9 mouse cellular contexts compared by ENCODE assay signal in the genomic region with DNA sequence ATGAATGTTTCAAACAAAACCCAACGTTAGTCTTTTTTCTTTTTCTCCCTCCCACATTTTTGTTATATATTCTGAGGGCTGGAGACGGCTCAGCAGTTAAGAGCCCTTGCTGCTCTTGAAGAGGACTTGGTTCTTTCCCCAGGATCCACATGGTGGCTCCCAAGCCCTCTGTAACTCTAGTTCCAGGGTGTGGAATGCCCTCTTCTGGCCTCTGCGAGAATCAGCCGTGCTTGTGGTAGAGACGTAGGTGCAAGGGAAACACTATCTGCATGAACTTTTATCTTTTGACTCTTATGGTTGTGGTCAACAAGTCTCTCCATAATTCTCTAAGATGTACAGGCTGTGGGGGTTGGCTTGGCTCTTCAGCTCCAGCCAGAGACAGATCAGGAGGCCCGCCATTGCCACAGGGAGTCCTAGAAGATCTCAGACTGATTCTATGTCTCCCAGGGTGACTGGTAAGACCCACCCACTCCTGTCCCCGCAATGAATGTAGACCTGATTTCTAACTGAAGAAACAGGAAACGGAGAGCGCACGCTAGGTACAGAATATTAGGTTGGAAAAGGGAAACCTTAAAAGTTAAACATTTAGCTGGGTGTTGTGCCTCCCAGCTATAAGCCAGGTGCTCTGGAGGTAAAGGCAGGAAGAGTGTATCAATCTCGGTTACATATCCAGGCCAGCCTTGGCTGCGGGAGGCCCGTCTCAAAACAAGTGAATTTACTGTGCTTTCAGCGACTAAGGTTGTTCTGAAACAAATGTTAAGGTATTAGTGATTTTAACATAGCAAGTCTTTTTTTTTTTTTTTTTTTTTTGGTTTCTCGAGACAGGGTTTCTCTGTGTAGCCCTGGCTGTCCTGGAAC. TPM values are rescaled to one million over a fixed set of nuclear protein-coding genes. Genes with fewer than 3 reads are reported as not detected.
DNase-seq lines count a peak whose midpoint lies in the region; ATAC-seq and TF ChIP-seq lines count a peak whose summit lies in the region.
"Had no signal": no experiment of that assay in that cellular context is flagged by ENCODE, and none has a peak within 500 bp of the region (broad histone marks: within the 10 kb centered on the region; RNA-seq: fewer than 3 reads in every experiment).

No protein-coding gene starts in this region.

- no peaks in the 10 kb centered on the region for H3K9me3 ChIP-seq in MEL (replicated peaks; ENCODE audit: insufficient read depth, low read length)
- no peaks in the 10 kb centered on the region for H3K9me3 ChIP-seq in liver, embryonic 14.5 days (ENCODE audit: control insufficient read depth, low read length)
- no peaks in the 10 kb centered on the region for H3K9me3 ChIP-seq in midbrain, embryonic 15.5 days

- intact Hi-C loops in left cerebral cortex, postnatal 4 days (cut with DNase I): no loop called here

- peak; percentile 86 for TF ChIP-seq RAD21 in MEL (IDR thresholded peaks at IDR 0.05; ENCODE audit: low read depth, low read length)

- TF ChIP-seq CTCF in MEL (IDR thresholded peaks at IDR 0.05 in 2 of 3, conservative IDR thresholded peaks at IDR 0.05 in 1 of 3; ENCODE audit: control insufficient read depth in 1 of 3, insufficient read depth in 1 of 3, low read depth in 2 of 3, low read length in 3 of 3, poor library complexity in 1 of 3, severe bottlenecking in 1 of 3): peak; percentile 56 to 99 (median 83)
- peak; percentile 86 for TF ChIP-seq CTCF in liver, embryonic 14.5 days (IDR thresholded peaks at IDR 0.05; ENCODE audit: low read depth)

- DNase-seq in left cerebral cortex, adult 18-20 months (ENCODE audit: low spot score in 2 of 2): peak; percentile 40 to 43
- no peak for DNase-seq in left cerebral cortex, postnatal 4 days
- DNase-seq in MEL (ENCODE audit: low read depth, low spot score): peak; percentile 90
- peak; percentile 64 for DNase-seq in c-Kit-positive CD71-positive TER-119-negative erythroid progenitor cells, embryonic 14.5 days (ENCODE audit: low read depth)
- peak; percentile 61 for DNase-seq in heart, postnatal 4 days
- DNase-seq in liver, embryonic 14.5 days (ENCODE audit: low read depth in 3 of 3, low spot score in 3 of 3): peak; percentile 51 to 59 (median 55)
- peak; percentile 39 for DNase-seq in retina, postnatal 7 days (ENCODE audit: low read depth, low spot score)

- 0 out of 4 replicates have a peak, but pooled peaks of 1 of the 2 experiments have one; percentile 47 for TF ChIP-seq EP300 in MEL (IDR thresholded peaks at IDR 0.05; ENCODE audit: low read depth in 1 of 2, low read length in 2 of 2)
- TF ChIP-seq EP300 in liver, embryonic 14.5 days (IDR thresholded peaks at IDR 0.05; ENCODE audit: low read depth): no peak

- peak overlapping the region; percentile 35 for H3K9ac ChIP-seq in MEL (ENCODE audit: control insufficient read depth, low read depth, low read length, poor library complexity, severe bottlenecking)
- no peak overlapping the region for H3K9ac ChIP-seq in liver, embryonic 14.5 days (replicated peaks)
- no peak overlapping the region for H3K9ac ChIP-seq in midbrain, embryonic 15.5 days

- H3K4me1 ChIP-seq in MEL (ENCODE audit: control insufficient read depth in 1 of 2, insufficient read depth in 2 of 2, low read length in 2 of 2): peaks cover 5 to 15% of the 10 kb centered on the region in 2 experiments; a peak in 2 of 4 replicates
- H3K4me1 ChIP-seq in liver, embryonic 14.5 days (replicated peaks; ENCODE audit: control insufficient read depth in 2 of 2, insufficient read depth in 2 of 2, low read length in 1 of 2): peaks cover 15 to 33% of the 10 kb centered on the region in 2 experiments
- H3K4me1 ChIP-seq in midbrain, embryonic 15.5 days: no peaks in the 10 kb centered on the region

- H3K4me3 ChIP-seq in MEL (ENCODE audit: control insufficient read depth in 1 of 2, insufficient read depth in 1 of 2, low read depth in 2 of 2, low read length in 2 of 2): peak overlapping the region; percentile 31 to 34
- no peak overlapping the region for H3K4me3 ChIP-seq in liver, embryonic 14.5 days (ENCODE audit: insufficient read depth in 1 of 2, low read depth in 2 of 2, low read length in 2 of 2)
- H3K4me3 ChIP-seq in midbrain, embryonic 15.5 days: no peak overlapping the region
- H3K4me3 ChIP-seq: myocyte had no signal

- peak overlapping the region; percentile 49 for H3K27ac ChIP-seq in MEL (ENCODE audit: control insufficient read depth, low read depth, low read length)
- H3K27ac ChIP-seq in liver, embryonic 14.5 days: peak overlapping the region; percentile 54
- no peak overlapping the region for H3K27ac ChIP-seq in midbrain, embryonic 15.5 days

- H3K27me3 ChIP-seq in MEL (ENCODE audit: control insufficient read depth in 1 of 2, insufficient read depth in 2 of 2, low read length in 2 of 2): no peaks in the 10 kb centered on the region
- H3K27me3 ChIP-seq in liver, embryonic 14.5 days (ENCODE audit: control insufficient read depth, insufficient read depth, low read length): no peaks in the 10 kb centered on the region
- no peaks in the 10 kb centered on the region for H3K27me3 ChIP-seq in midbrain, embryonic 15.5 days (replicated peaks)

- H3K79me2 ChIP-seq in MEL (ENCODE audit: control insufficient read depth, insufficient read depth, low read length, poor library complexity): no peaks in the 10 kb centered on the region

- peak; percentile 48 for ATAC-seq in liver, embryonic 14.5 days (ENCODE audit: insufficient read depth)
- no peak for ATAC-seq in midbrain, embryonic 15.5 days (replicated peaks)

- 28% methylated on average over 14 of the region's 15 CpGs for WGBS in liver, embryonic 14.5 days (ENCODE audit: insufficient replicate concordance)
- 64% methylated on average over 15 of the region's 15 CpGs for WGBS in midbrain, embryonic 15.5 days

- peaks cover 0 to 16% of the 10 kb centered on the region in 2 experiments; a peak in 2 of 4 replicates for H3K36me3 ChIP-seq in MEL (ENCODE audit: control insufficient read depth in 1 of 2, insufficient read depth in 2 of 2, low read length in 2 of 2)
- no peaks in the 10 kb centered on the region for H3K36me3 ChIP-seq in liver, embryonic 14.5 days (replicated peaks; ENCODE audit: control insufficient read depth, insufficient read depth, low read depth)
- peaks cover 5% of the 10 kb centered on the region; the same call in 1 of the 2 replicates for H3K36me3 ChIP-seq in midbrain, embryonic 15.5 days (replicated peaks)

- H3K4me2 ChIP-seq in liver, embryonic 14.5 days (ENCODE audit: low read depth): peak overlapping the region; percentile 23
- H3K4me2 ChIP-seq in midbrain, embryonic 15.5 days: no peak overlapping the region

- peak in 1 of 2 experiments; percentile 26; a peak in 1 of 4 replicates for TF ChIP-seq POLR2A in MEL (IDR thresholded peaks at IDR 0.05; ENCODE audit: control insufficient read depth in 1 of 2, insufficient read depth in 1 of 2, low read depth in 1 of 2, low read length in 2 of 2, poor library complexity in 1 of 2)

TF ChIP-seq in MEL, 35 proteins besides CTCF, POLR2A, EP300 and RAD21 (continues in another document):
- TF ChIP-seq NELFE (IDR thresholded peaks at IDR 0.05; ENCODE audit: low read depth, low read length) (no peak), TCF12 (IDR thresholded peaks at IDR 0.05; ENCODE audit: low read depth, low read length) (peak; percentile 42), ELF1 (IDR thresholded peaks at IDR 0.05; ENCODE audit: low read depth, low read length) (0 out of 2 replicates have a peak, but pooled peaks have one; percentile 33), ZNF384 (IDR thresholded peaks at IDR 0.05; ENCODE audit: low read depth, low read length) (peak; percentile 48; the same call in 1 of the 2 replicates), POLR2AphosphoS5 (IDR thresholded peaks at IDR 0.05; ENCODE audit: borderline replicate concordance, low read depth, low read length) (no peak), MYB (IDR thresholded peaks at IDR 0.05; ENCODE audit: low read depth, low read length) (no peak), CHD2 (IDR thresholded peaks at IDR 0.05; ENCODE audit: low read length) (no peak), TAL1 (IDR thresholded peaks at IDR 0.05; ENCODE audit: low read length) (peak; percentile 16; the same call in 1 of the 2 replicates), GATA1 (IDR thresholded peaks at IDR 0.05; ENCODE audit: low read depth, low read length) (peak; percentile 64; the same call in 1 of the 2 replicates), MAFK (IDR thresholded peaks at IDR 0.05; ENCODE audit: borderline replicate concordance, low read depth, low read length) (no peak), MEF2A (IDR thresholded peaks at IDR 0.05; ENCODE audit: extremely low read depth, insufficient replicate concordance, low read depth, low read length, poor library complexity, severe bottlenecking) (no peak), ZMIZ1 (IDR thresholded peaks at IDR 0.05; ENCODE audit: low read depth, low read length) (peak; percentile 63; the same call in 1 of the 2 replicates), TBP (IDR thresholded peaks at IDR 0.05; ENCODE audit: low read depth, low read length) (peak; percentile 72; the same call in 1 of the 2 replicates), ZKSCAN1 (IDR thresholded peaks at IDR 0.05; ENCODE audit: low read depth, low read length) (no peak), MAX (IDR thresholded peaks at IDR 0.05; ENCODE audit: low read length) (peak; percentile 23; the same call in 1 of the 2 replicates), SIN3A (IDR thresholded peaks at IDR 0.05; ENCODE audit: low read length) (peak; percentile 69; the same call in 1 of the 2 replicates)

RNA-seq across cellular contexts. Expression of a gene that starts 14.7 kb away (rescaled TPM):
- total RNA-seq in left cerebral cortex, adult 18-20 months (2021): 10 to 100 TPM; 29.9 to 30.8 TPM
- total RNA-seq in left cerebral cortex, postnatal 4 days (2021): 10 to 100 TPM; 36.9 to 37.6 TPM
- 3.0 and 3.7 TPM in 2 replicates for total RNA-seq in MEL (2012; rRNA removed)
- polyA plus RNA-seq in MEL (2012; ENCODE audit: insufficient read depth in 1 of 2, insufficient read length in 2 of 2, low read depth in 1 of 2, low replicate concordance in 2 of 2, missing spikeins in 1 of 2): 1 to 10 TPM in 1 of 2 experiments, not detected in 1; 7.4 TPM
- total RNA-seq in heart, postnatal 4 days (2021): 1 to 10 TPM; 7.3 to 8.8 TPM
- polyA plus RNA-seq in liver, embryonic 14.5 days (2012; rRNA removed): 1.7 TPM in 2 replicates
- polyA plus RNA-seq in liver, embryonic 14.5 days (2014; fragmentation: Nextera tagmentation; extraction: Ambion mirVana): 1.3 and 1.5 TPM in 2 replicates
- polyA plus RNA-seq in midbrain, embryonic 15.5 days (2015; fragmentation: Nextera tagmentation; extraction: Ambion mirVana): 34.4 and 37.1 TPM in 2 replicates

RNA-seq across cellular contexts. Expression of a gene that starts 20.9 kb away (rescaled TPM):
- total RNA-seq in left cerebral cortex, adult 18-20 months (2021): 10 to 100 TPM; 53.5 to 56.2 TPM
- 10 to 100 TPM; 39.1 to 51.9 TPM for total RNA-seq in left cerebral cortex, postnatal 4 days (2021)
- 35.2 and 35.3 TPM in 2 replicates for total RNA-seq in MEL (2012; rRNA removed)
- polyA plus RNA-seq in MEL (2012; ENCODE audit: insufficient read depth in 1 of 2, insufficient read length in 2 of 2, low read depth in 1 of 2, low replicate concordance in 2 of 2, missing spikeins in 1 of 2): 100 to 1,000 TPM in 1 of 2 experiments, 10 to 100 TPM in 1; 42.2 to 601 TPM
- 10 to 100 TPM; 48.4 to 50.8 TPM for total RNA-seq in heart, postnatal 4 days (2021)
- 14.4 and 20.0 TPM in 2 replicates for polyA plus RNA-seq in liver, embryonic 14.5 days (2012; rRNA removed)
- 12.8 and 13.9 TPM in 2 replicates for polyA plus RNA-seq in liver, embryonic 14.5 days (2014; fragmentation: Nextera tagmentation; extraction: Ambion mirVana)
- polyA plus RNA-seq in midbrain, embryonic 15.5 days (2015; fragmentation: Nextera tagmentation; extraction: Ambion mirVana): 49.8 and 58.2 TPM in 2 replicates

Comparison
In these comparisons a context has a peak if more than half of its experiments do, and no peak if none do; other contexts are left out.
1. H3K4me3 ChIP-seq: peak in MEL (2 of 2); none in liver, embryonic 14.5 days (0 of 2) and midbrain, embryonic 15.5 days (single experiment).